Mouse (Mus musculus) olfactory bulb, adult 2 months (tissue): Measurements from ENCODE around the gene Pdia6.

Experiments used
- CTCF ChIP-seq: fragments of 200-500 bp; IDR thresholded peaks from 2 replicates; pipeline ENCODE4 v1.5.1; 2012; ENCODE audit warnings: low read depth, mild to moderate bottlenecking, low read length, moderate library complexity; ENCODE audit not compliant: insufficient read depth
- POLR2A ChIP-seq: fragments of 200-500 bp; IDR thresholded peaks from 2 replicates; pipeline ENCODE4 v1.6.1; 2012; ENCODE audit warnings: mild to moderate bottlenecking, low read depth, low read length, moderate library complexity; ENCODE audit not compliant: insufficient read depth

GRCm38 (mm10) chr12:17271272-17271671 is 4.9 kb downstream of the Pdia6 start:
- TF ChIP-seq POLR2A (no peak), CTCF (no peak)
